ENCODE assay signal across 19 mouse cellular contexts in genomic region chr3:108413634-108414360, GRCm38 (mm10). TPM values are rescaled to one million over a fixed set of nuclear protein-coding genes. Genes with fewer than 3 reads are reported as not detected.
DNase-seq lines count a peak whose midpoint lies in the region; ATAC-seq and TF ChIP-seq lines count a peak whose summit lies in the region.
"Had no signal": no experiment of that assay in that cellular context is flagged by ENCODE, and none has a peak within 500 bp of the region (broad histone marks: within the 10 kb centered on the region; RNA-seq: fewer than 3 reads in every experiment).

No protein-coding gene starts in this region.

- ATAC-seq in hindbrain, embryonic 16.5 days = no peak
- no peak for ATAC-seq in hindbrain, embryonic 14.5 days (ENCODE audit: low FRiP score)

- no peak overlapping the region; the same call in 1 of the 2 replicates for H3K4me2 ChIP-seq in hindbrain, embryonic 16.5 days (ENCODE audit: low read length)
- peak overlapping the region; percentile 85 for H3K4me2 ChIP-seq in hindbrain, embryonic 14.5 days (replicated peaks)

- H3K27ac ChIP-seq in hindbrain, embryonic 10.5 days = peak overlapping the region; percentile 99; the same call in 1 of the 2 replicates
- no peak overlapping the region for H3K27ac ChIP-seq in hindbrain, embryonic 16.5 days (ENCODE audit: low read depth, low read length)
- no peak overlapping the region for H3K27ac ChIP-seq in hindbrain, embryonic 14.5 days

- H3K4me3 ChIP-seq in hindbrain, embryonic 10.5 days = peak overlapping the region; percentile 96
- H3K4me3 ChIP-seq in hindbrain, embryonic 16.5 days (ENCODE audit: low read length) = no peak overlapping the region
- peak overlapping the region; percentile 85; the same call in 1 of the 2 replicates for H3K4me3 ChIP-seq in E14TG2a.4 (replicated peaks; ENCODE audit: low read length)
- peak overlapping the region; percentile 94 for H3K4me3 ChIP-seq in hindbrain, embryonic 14.5 days (replicated peaks; ENCODE audit: low read length)

- no peak for TF ChIP-seq CTCF in E14TG2a.4 (conservative IDR thresholded peaks at IDR 0.05; ENCODE audit: low read length)

- DNase-seq in cerebellum, adult 9-11 months = peak; percentile 39
- DNase-seq in cerebellum, postnatal 36 days = no peak
- no peak for DNase-seq in hindbrain, embryonic 10.5 days (ENCODE audit: low spot score)
- no peak for DNase-seq in hindbrain, embryonic 14.5 days (ENCODE audit: low spot score)
- DNase-seq in urinary bladder, postnatal 4 days (ENCODE audit: low spot score in 2 of 2) = no peak
- DNase-seq in ovary, postnatal 10 days (ENCODE audit: low spot score) = no peak
- DNase-seq: adrenal gland, postnatal 25 days; cerebellum, adult 8-10 months; heart, postnatal 4 days; kidney, postnatal 10 days; left cerebral cortex, postnatal 4 days; lung, adult 2 months; lung, postnatal 36 days; spleen, adult 18-20 months; thymus, adult 2 months had no signal

- H3K36me3 ChIP-seq in hindbrain, embryonic 10.5 days = peaks cover 61% of the 10 kb centered on the region
- peaks cover 21% of the 10 kb centered on the region for H3K36me3 ChIP-seq in hindbrain, embryonic 16.5 days (ENCODE audit: control insufficient read depth, insufficient read depth, low read length)
- no peaks in the 10 kb centered on the region for H3K36me3 ChIP-seq in E14TG2a.4 (ENCODE audit: insufficient read depth, low read length)
- peaks cover 27% of the 10 kb centered on the region for H3K36me3 ChIP-seq in hindbrain, embryonic 14.5 days (replicated peaks; ENCODE audit: control insufficient read depth, insufficient read depth)

- H3K27me3 ChIP-seq in hindbrain, embryonic 10.5 days (ENCODE audit: insufficient read depth, poor library complexity, severe bottlenecking) = peaks cover 25% of the 10 kb centered on the region
- no peaks in the 10 kb centered on the region; the same call in 1 of the 2 replicates for H3K27me3 ChIP-seq in hindbrain, embryonic 16.5 days (replicated peaks; ENCODE audit: control insufficient read depth, insufficient read depth, low read length)
- H3K27me3 ChIP-seq in E14TG2a.4 (ENCODE audit: insufficient read depth, low read length) = peaks cover 84% of the 10 kb centered on the region
- H3K27me3 ChIP-seq in hindbrain, embryonic 14.5 days (ENCODE audit: control insufficient read depth, insufficient read depth, low read length) = no peaks in the 10 kb centered on the region

- WGBS in hindbrain, embryonic 10.5 days = 96% methylated on average over 35 of the region's 35 CpGs
- 96% methylated on average over 35 of the region's 35 CpGs for WGBS in hindbrain, embryonic 16.5 days
- 97% methylated on average over 35 of the region's 35 CpGs for WGBS in hindbrain, embryonic 14.5 days

- peaks cover 25% of the 10 kb centered on the region for H3K9me3 ChIP-seq in hindbrain, embryonic 10.5 days
- H3K9me3 ChIP-seq in hindbrain, embryonic 16.5 days (ENCODE audit: control insufficient read depth, low read length) = no peaks in the 10 kb centered on the region; the same call in 1 of the 2 replicates
- no peaks in the 10 kb centered on the region for H3K9me3 ChIP-seq in E14TG2a.4 (ENCODE audit: low read length)
- H3K9me3 ChIP-seq in hindbrain, embryonic 14.5 days (ENCODE audit: control insufficient read depth, low read length) = no peaks in the 10 kb centered on the region

- H3K9ac ChIP-seq in hindbrain, embryonic 16.5 days (ENCODE audit: low read depth, low read length) = no peak overlapping the region
- 0 out of 2 replicates have a peak overlapping the region, but pooled peaks have one; percentile 98 for H3K9ac ChIP-seq in hindbrain, embryonic 14.5 days

- peaks cover 79% of the 10 kb centered on the region for H3K4me1 ChIP-seq in hindbrain, embryonic 10.5 days (replicated peaks)
- H3K4me1 ChIP-seq in hindbrain, embryonic 16.5 days (ENCODE audit: control insufficient read depth, insufficient read depth, low read depth, low read length) = peaks cover 46% of the 10 kb centered on the region
- peaks cover 51% of the 10 kb centered on the region for H3K4me1 ChIP-seq in E14TG2a.4 (replicated peaks; ENCODE audit: low read depth, low read length)
- H3K4me1 ChIP-seq in hindbrain, embryonic 14.5 days (replicated peaks; ENCODE audit: control insufficient read depth, insufficient read depth, low read length) = peaks cover 51% of the 10 kb centered on the region

RNA-seq across cellular contexts. Expression of gene Celsr2, which starts 1.6 kb away (rescaled TPM):
- polyA plus RNA-seq in hindbrain, embryonic 10.5 days (2016; fragmentation: Nextera tagmentation; extraction: Ambion mirVana) = 58.1 and 79.1 TPM in 2 replicates
- polyA plus RNA-seq in hindbrain, embryonic 16.5 days (2015; fragmentation: Nextera tagmentation; extraction: Ambion mirVana) = 34.5 and 34.7 TPM in 2 replicates
- polyA plus RNA-seq in hindbrain, embryonic 14.5 days (2014; fragmentation: Nextera tagmentation; extraction: Ambion mirVana) = 39.4 and 49.7 TPM in 2 replicates

RNA-seq across cellular contexts. Expression of gene Psrc1, which starts 30.2 kb away (rescaled TPM):
- polyA plus RNA-seq in hindbrain, embryonic 10.5 days (2016; fragmentation: Nextera tagmentation; extraction: Ambion mirVana) = 75.8 and 89.8 TPM in 2 replicates
- 10.8 and 11.1 TPM in 2 replicates for polyA plus RNA-seq in hindbrain, embryonic 16.5 days (2015; fragmentation: Nextera tagmentation; extraction: Ambion mirVana)
- polyA plus RNA-seq in hindbrain, embryonic 14.5 days (2014; fragmentation: Nextera tagmentation; extraction: Ambion mirVana) = 5.6 and 9.6 TPM in 2 replicates

RNA-seq across cellular contexts. Expression of gene Sars, which starts 31.2 kb away (rescaled TPM):
- polyA plus RNA-seq in hindbrain, embryonic 10.5 days (2016; fragmentation: Nextera tagmentation; extraction: Ambion mirVana) = 161 and 177 TPM in 2 replicates
- polyA plus RNA-seq in hindbrain, embryonic 16.5 days (2015; fragmentation: Nextera tagmentation; extraction: Ambion mirVana) = 216 and 224 TPM in 2 replicates
- polyA plus RNA-seq in hindbrain, embryonic 14.5 days (2014; fragmentation: Nextera tagmentation; extraction: Ambion mirVana) = 207 and 222 TPM in 2 replicates

RNA-seq across cellular contexts. Expression of gene Mybphl, which starts 49.1 kb away (rescaled TPM):
- polyA plus RNA-seq in hindbrain, embryonic 10.5 days (2016; fragmentation: Nextera tagmentation; extraction: Ambion mirVana) = not detected in 2 replicates
- 0.11 TPM in 1 of 2 replicates, not detected in the other for polyA plus RNA-seq in hindbrain, embryonic 16.5 days (2015; fragmentation: Nextera tagmentation; extraction: Ambion mirVana)
- polyA plus RNA-seq in hindbrain, embryonic 14.5 days (2014; fragmentation: Nextera tagmentation; extraction: Ambion mirVana) = 0.16 and 0.31 TPM in 2 replicates
- polyA plus RNA-seq: liver, adult 2 months; stomach, embryonic 14.5 days had no signal
